Mouse (Mus musculus): ENCODE results near the gene Ctsd. TPM values are rescaled to one million over a fixed set of nuclear protein-coding genes. Genes with fewer than 3 reads are reported as not detected.

The Ctsd gene
- 100 to 1,000 TPM; 244 to 255 TPM for total RNA-seq (2021)

GRCm38 (mm10) chr7:142387419-142388148, at the start of gene Ctsd:
Ctsd (minus strand) TSS chr7:142388038.
- intact Hi-C loops (cut with DNase I): no loop called here
- DNase-seq (ENCODE audit: extremely low spot score in 1 of 2, low spot score in 2 of 2): peak; percentile 94 to 99

GRCm38 (mm10) chr7:142437324-142437723, 49.5 kb upstream of the Ctsd start:
- intact Hi-C loops (cut with DNase I): loop anchor here (10.0 kb wide), 1 partner anchor 237 kb away; no protein-coding TSS in a partner anchor
- peak in 1 of 2 experiments; percentile 51 for DNase-seq (ENCODE audit: extremely low spot score in 1 of 2, low spot score in 2 of 2)

DNA sequence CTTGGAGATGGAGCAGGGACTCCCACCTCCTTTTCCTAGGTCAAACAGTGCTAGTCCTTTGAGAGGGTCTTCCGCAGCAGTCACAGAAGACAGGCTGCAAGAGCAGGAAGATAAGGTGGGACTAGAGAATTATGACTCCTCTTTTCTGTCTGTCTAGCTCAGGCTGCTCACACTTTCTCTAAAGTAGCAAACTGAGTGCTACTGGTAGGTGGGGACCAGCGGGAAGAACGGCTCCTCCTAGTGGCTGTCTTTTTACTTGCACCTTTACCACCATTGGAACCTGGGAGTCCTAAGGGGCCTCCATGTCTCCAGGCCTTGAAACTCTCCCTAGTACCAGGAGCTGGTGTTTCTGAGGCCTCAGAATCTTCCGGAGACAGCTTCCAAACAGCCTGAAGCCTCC, 47.7 kb upstream of the Ctsd start:
- intact Hi-C loops (cut with DNase I): loop anchor here (2.0 to 10.0 kb wide), 2 partner anchors 101 to 239 kb away; no protein-coding TSS in a partner anchor
- DNase-seq (ENCODE audit: extremely low spot score in 1 of 2, low spot score in 2 of 2): peak; percentile 49 to 66

DNA sequence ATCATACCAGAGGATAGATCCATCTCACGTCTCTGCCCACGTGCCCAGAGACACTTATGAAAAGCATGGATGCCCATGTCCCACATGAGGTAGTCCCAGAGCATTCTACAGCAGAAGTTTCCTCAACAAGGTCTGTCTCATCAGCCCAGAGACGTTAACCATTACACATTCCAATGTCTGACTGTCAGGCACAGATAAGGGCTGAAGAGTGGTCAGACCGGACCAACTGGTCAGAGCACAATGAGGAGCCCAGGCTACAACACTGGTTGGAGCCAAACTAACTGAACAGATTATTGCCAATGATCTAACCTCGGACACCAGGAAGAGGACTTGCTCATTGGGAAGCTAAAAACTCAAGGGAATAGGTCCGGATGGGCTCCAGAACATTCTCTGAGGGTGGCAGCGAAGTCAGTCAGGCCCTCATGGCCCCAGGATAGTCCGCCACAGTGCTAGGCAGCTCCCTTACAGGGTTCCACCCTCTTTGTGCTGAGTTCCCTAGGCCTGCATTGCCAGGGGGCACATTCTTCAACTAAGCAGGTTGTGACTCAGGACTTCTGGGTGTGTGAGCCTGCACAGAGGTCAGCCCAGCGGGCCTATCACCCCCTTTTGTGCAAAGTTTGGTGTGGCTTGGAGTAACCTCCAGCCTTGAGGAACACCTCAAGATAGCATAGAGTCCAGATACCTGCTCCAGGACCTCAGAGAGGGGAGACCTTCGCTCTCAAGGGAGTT, 46.5 kb upstream of the Ctsd start, which contains the start of gene Syt8:
Gene Syt8, plus strand, starts transcription at position 714 of the 729 bp plus-strand sequence.
- intact Hi-C loops (cut with DNase I): loop anchor here (2.0 to 10.0 kb wide), 2 partner anchors 100 to 240 kb away; no protein-coding TSS in a partner anchor
- DNase-seq (ENCODE audit: extremely low spot score in 1 of 2, low spot score in 2 of 2): no peak

DNA sequence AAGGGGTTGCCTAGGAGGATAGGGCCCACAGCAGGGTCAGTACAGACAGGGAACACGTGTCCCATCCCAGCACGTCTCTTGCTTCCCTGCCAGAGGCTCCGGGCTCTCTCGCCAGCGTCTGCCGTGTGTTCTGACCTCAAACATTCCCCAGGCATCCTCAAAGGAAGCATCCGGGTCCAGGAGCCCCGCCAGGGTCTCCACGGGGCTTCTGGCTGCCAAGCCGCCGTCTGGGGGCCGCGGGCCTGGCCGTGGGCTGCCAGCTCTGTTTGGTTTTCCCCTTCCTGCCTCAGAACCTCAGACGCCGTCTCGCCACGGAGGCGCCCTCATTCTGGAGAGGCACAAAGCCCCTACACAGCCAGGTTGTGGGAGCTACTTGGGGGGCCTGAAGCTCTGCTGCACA, 45.8 kb upstream of the Ctsd start:
- DNase-seq (ENCODE audit: extremely low spot score in 1 of 2, low spot score in 2 of 2): peak in 1 of 2 experiments; percentile 69
- intact Hi-C loops (cut with DNase I): loop anchor here (2.0 to 10.0 kb wide), 2 partner anchors 99 to 241 kb away; no protein-coding TSS in a partner anchor

DNA sequence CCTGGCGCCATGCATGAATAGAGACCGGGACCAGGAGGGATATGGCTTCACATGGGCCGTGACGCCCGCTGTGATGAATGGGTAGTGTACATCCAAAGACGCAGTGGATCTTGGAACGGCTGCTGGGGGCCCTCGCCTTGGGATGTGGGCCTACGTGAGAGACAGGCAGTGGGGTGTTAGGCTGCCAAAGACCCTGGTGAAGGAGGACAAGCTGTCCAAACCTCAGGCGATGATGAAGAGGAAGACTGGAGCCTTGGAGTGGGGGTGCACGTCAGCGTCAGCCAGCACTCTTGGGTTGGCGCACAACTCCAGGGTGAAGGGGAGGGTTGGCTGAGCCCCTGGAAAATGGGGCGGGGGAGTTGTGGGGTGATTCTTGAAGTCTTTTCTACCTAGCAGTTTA, 43.3 kb upstream of the Ctsd start:
- intact Hi-C loops (cut with DNase I): loop anchor here (10.0 kb wide), 1 partner anchor 244 kb away; no protein-coding TSS in a partner anchor
- DNase-seq (ENCODE audit: extremely low spot score in 1 of 2, low spot score in 2 of 2): no peak

- intact Hi-C loops (cut with DNase I): loop anchor here (10.0 kb wide), 1 partner anchor 245 kb away; no protein-coding TSS in a partner anchor
- peak; percentile 57 to 89 for DNase-seq (ENCODE audit: extremely low spot score in 1 of 2, low spot score in 2 of 2)
These were observed 42.4 kb upstream of the Ctsd start for GRCm38 (mm10) chr7:142430160-142430678.

DNA sequence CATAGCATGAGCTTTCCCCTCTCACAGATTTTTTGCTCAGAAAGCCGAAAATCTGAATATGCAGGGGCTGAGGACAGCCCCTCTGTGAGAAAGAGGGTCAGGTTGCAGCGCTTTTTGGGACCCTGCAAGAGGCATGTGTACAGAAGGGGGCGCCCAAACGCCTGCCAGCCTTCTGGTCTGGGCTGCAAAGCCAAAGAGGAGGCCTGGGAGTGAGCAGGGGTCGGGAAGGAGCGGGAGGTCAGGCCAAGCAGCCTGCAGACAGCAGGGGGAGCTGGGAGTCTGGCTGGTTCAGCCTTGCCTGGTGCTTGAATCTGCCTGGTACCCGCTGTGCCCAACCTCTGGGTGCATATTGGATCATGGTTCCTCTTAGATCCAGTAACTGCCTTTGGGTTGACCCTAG, 40.4 kb upstream of the Ctsd start:
- peak in 1 of 2 experiments; percentile 73 for DNase-seq (ENCODE audit: extremely low spot score in 1 of 2, low spot score in 2 of 2)
- intact Hi-C loops (cut with DNase I): no loop called here

DNA sequence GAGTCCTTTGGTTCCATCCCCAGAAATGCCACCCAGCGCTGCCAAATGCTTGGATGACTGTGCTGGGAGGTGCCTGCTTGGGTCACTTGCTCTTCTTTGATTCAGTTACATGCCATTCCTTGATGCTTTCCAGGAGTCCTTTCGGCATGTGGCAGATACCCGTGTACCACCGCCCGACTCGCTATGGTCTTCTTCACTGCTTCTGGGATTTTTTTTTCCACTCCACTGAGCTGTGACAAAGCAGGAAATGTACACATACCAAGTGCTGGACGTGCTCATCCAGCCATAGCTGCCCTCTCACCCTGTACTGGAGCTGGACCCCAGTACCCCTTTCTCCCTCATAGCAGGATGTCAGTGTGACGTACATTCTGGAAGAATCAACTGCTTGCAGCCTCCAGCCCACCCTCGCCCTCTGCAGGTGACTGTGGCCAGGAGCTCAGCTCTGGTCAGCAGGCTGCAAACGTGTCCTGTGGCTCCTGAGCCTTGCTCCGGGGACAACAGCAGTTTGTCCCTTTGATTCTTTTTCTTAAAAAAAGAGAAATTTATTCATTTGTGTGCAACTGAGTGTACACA, 37.9 kb upstream of the Ctsd start:
- DNase-seq (ENCODE audit: extremely low spot score in 1 of 2, low spot score in 2 of 2): peak in 1 of 2 experiments; percentile 58
- intact Hi-C loops (cut with DNase I): no loop called here

DNA sequence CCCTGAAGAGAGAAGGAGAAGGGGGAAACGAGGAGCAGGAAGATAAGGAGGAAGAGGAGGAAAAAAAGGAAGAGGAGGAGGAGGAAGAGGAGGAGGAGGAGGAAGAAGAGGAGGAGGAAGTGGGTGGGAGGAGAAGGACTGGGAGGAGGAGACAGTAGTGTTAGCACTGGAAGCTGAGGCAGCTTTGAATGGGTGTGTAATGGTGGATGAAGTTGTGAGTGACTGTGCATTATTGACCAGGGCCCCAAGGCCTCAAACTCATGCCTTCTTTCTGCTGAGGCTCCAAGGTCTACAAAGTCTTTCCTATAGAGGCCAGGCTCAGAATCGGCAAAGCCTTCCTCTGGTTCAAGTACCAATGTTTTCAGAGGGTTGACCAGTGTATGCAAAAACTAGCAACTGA, 34.0 kb upstream of the Ctsd start:
- intact Hi-C loops (cut with DNase I): no loop called here
- no peak for DNase-seq (ENCODE audit: extremely low spot score in 1 of 2, low spot score in 2 of 2)

GRCm38 (mm10) chr7:142419887-142420286, 32.0 kb upstream of the Ctsd start:
- DNase-seq (ENCODE audit: extremely low spot score in 1 of 2, low spot score in 2 of 2): no peak
- intact Hi-C loops (cut with DNase I): no loop called here

GRCm38 (mm10) chr7:142418679-142419078, 30.8 kb upstream of the Ctsd start:
- DNase-seq (ENCODE audit: extremely low spot score in 1 of 2, low spot score in 2 of 2): no peak
- intact Hi-C loops (cut with DNase I): no loop called here

GRCm38 (mm10) chr7:142418027-142418426, 30.2 kb upstream of the Ctsd start:
- intact Hi-C loops (cut with DNase I): no loop called here
- no peak for DNase-seq (ENCODE audit: extremely low spot score in 1 of 2, low spot score in 2 of 2)

- DNase-seq (ENCODE audit: extremely low spot score in 1 of 2, low spot score in 2 of 2): no peak
- intact Hi-C loops (cut with DNase I): no loop called here
These were observed 28.4 kb upstream of the Ctsd start for GRCm38 (mm10) chr7:142416225-142416624.

GRCm38 (mm10) chr7:142415314-142415713, 27.5 kb upstream of the Ctsd start:
- no peak for DNase-seq (ENCODE audit: extremely low spot score in 1 of 2, low spot score in 2 of 2)
- intact Hi-C loops (cut with DNase I): no loop called here

DNA sequence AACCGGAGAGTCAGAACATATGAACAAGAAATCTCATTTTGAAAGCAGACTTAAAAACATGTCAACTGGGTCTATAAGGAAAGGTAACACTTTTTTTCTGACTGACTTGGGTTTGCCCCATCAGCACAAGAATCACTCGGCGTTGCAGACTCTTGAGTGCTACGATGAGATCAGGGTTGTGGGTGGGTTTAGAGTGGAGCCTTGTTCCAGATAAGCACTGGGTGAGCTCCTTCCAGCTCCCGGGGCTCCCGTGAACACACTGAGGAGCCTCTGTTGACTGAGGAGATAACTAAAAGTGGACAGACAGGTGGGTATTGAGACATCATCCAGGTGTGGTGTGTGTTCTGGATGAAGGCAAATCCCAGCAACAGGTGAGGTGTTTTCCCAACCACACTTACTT, 25.4 kb upstream of the Ctsd start:
- no peak for DNase-seq (ENCODE audit: extremely low spot score in 1 of 2, low spot score in 2 of 2)
- intact Hi-C loops (cut with DNase I): no loop called here

DNA sequence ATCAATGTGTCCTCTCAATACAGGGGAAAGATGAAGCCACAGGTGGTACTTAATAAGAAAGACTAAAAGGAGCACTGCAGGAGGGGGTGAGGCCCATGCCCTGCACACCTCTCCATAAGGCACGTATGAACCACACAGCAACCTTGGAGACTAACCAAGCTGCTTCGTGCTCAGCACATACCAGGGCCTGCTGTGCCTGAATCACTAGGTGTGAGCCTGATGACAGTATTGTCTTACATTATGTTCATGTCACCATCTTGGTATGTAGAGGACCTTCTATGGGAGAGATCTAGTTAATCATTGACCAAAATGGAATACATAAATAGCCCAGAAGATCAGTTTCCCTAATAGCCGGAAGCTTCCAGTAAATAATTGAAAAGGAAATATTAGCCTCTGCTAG, 21.8 kb upstream of the Ctsd start:
- DNase-seq (ENCODE audit: extremely low spot score in 1 of 2, low spot score in 2 of 2): no peak
- intact Hi-C loops (cut with DNase I): no loop called here

GRCm38 (mm10) chr7:142408686-142409085, 20.8 kb upstream of the Ctsd start:
- intact Hi-C loops (cut with DNase I): no loop called here
- no peak for DNase-seq (ENCODE audit: extremely low spot score in 1 of 2, low spot score in 2 of 2)

- DNase-seq (ENCODE audit: extremely low spot score in 1 of 2, low spot score in 2 of 2): no peak
- intact Hi-C loops (cut with DNase I): no loop called here
These were observed 20.1 kb upstream of the Ctsd start for GRCm38 (mm10) chr7:142407935-142408334.

Data from left cerebral cortex, postnatal 10 days (tissue).